Mouse (Mus musculus): ENCODE results near the gene Serpina3a.

- TF ChIP-seq HCFC1 (IDR thresholded peaks at IDR 0.05; ENCODE audit: low read depth, low read length) (no peak), ETS1 (conservative IDR thresholded peaks at IDR 0.05; ENCODE audit: low read depth, low read length) (no peak)
Measured at GRCm38 (mm10) chr12:104145571-104145970, 33.0 kb downstream of the Serpina3a start.

All from CH12.LX (cell line).